ENCODE assay signal across 23 mouse cellular contexts in the genomic region with DNA sequence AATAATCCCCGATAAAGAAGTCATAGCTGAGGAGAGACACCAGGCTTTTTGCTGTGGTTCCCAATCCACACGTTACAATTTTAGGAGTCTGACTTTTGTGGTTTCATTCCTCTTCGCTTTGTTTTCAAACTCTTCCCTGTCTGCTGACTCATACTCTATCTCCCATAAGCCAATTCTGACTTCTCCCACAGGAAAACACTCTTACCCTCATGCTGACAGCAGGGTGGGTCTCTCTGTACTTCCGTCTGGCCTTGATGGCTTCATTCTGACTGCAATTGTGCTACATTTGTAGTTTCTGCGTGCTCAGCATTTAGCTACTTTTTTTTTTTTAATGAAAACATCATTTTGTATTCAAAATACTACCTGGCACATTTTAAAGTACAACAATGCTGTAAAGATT.
"Had no signal": no experiment of that assay in that cellular context is flagged by ENCODE, and none has a peak within 500 bp of the region (broad histone marks: within the 10 kb centered on the region; RNA-seq: fewer than 3 reads in every experiment).

No protein-coding gene starts in this region.

- H3K4me3 ChIP-seq: layer of hippocampus, adult 2 months; limb, embryonic 10.5 days; limb, embryonic 13.5 days; liver, embryonic 12.5 days; liver, embryonic 15.5 days; lung, embryonic 15.5 days; megakaryocyte, embryonic 14.5 days; midbrain, embryonic 10.5 days; midbrain, embryonic 15.5 days; stomach, embryonic 15.5 days had no signal

- DNase-seq: kidney, adult 9 months; kidney, postnatal 25 days; layer of hippocampus, adult 9-11 months; liver; lung, adult 18-20 months; lung, postnatal 10 days; lung, postnatal 36 days; right cerebral cortex, adult 18-20 months; right cerebral cortex, postnatal 14 days; right cerebral cortex, postnatal 4 days; spleen, adult 18-20 months; thymus, postnatal 25 days had no signal

- H3K4me1 ChIP-seq: limb, embryonic 10.5 days; limb, embryonic 13.5 days; liver, embryonic 12.5 days; liver, embryonic 15.5 days; lung, embryonic 15.5 days; midbrain, embryonic 10.5 days; midbrain, embryonic 15.5 days; stomach, embryonic 15.5 days had no signal

- H3K27ac ChIP-seq: kidney, postnatal 0 days; layer of hippocampus, adult 2 months; limb, embryonic 10.5 days; limb, embryonic 13.5 days; liver, embryonic 12.5 days; liver, embryonic 15.5 days; lung, embryonic 15.5 days; midbrain, embryonic 10.5 days; midbrain, embryonic 15.5 days; stomach, embryonic 15.5 days had no signal

- H3K4me2 ChIP-seq: limb, embryonic 13.5 days; liver, embryonic 12.5 days; liver, embryonic 15.5 days; lung, embryonic 15.5 days; midbrain, embryonic 15.5 days; stomach, embryonic 15.5 days had no signal

- H3K9ac ChIP-seq: limb, embryonic 13.5 days; liver, embryonic 12.5 days; liver, embryonic 15.5 days; lung, embryonic 15.5 days; midbrain, embryonic 15.5 days; stomach, embryonic 15.5 days had no signal

- H3K27me3 ChIP-seq: limb, embryonic 13.5 days; liver, embryonic 12.5 days; liver, embryonic 15.5 days; lung, embryonic 15.5 days; megakaryocyte, embryonic 14.5 days; midbrain, embryonic 15.5 days; stomach, embryonic 15.5 days had no signal

- ATAC-seq: liver, embryonic 12.5 days; midbrain, embryonic 15.5 days had no signal

- H3K9me3 ChIP-seq: limb, embryonic 10.5 days; limb, embryonic 13.5 days; liver, embryonic 12.5 days; liver, embryonic 15.5 days; lung, embryonic 15.5 days; megakaryocyte, embryonic 14.5 days; midbrain, embryonic 10.5 days; midbrain, embryonic 15.5 days; stomach, embryonic 15.5 days had no signal

- H3K36me3 ChIP-seq: limb, embryonic 10.5 days; limb, embryonic 13.5 days; liver, embryonic 12.5 days; liver, embryonic 15.5 days; lung, embryonic 15.5 days; midbrain, embryonic 10.5 days; midbrain, embryonic 15.5 days; stomach, embryonic 15.5 days had no signal
